Mouse (Mus musculus) cerebellum, adult 18-20 months (tissue): ENCODE results near the gene Tac2.
"Not testable (repeated sequence)": the region's sequence is repeated elsewhere in the genome, so short reads cannot be mapped to it uniquely, and the experiment has no call there.

Source experiments
- DNase-seq, 2 experiments: peaks; one replicate each; pipeline ENCODE4 v3.0.0; 2021

Tac2 gene

DNA sequence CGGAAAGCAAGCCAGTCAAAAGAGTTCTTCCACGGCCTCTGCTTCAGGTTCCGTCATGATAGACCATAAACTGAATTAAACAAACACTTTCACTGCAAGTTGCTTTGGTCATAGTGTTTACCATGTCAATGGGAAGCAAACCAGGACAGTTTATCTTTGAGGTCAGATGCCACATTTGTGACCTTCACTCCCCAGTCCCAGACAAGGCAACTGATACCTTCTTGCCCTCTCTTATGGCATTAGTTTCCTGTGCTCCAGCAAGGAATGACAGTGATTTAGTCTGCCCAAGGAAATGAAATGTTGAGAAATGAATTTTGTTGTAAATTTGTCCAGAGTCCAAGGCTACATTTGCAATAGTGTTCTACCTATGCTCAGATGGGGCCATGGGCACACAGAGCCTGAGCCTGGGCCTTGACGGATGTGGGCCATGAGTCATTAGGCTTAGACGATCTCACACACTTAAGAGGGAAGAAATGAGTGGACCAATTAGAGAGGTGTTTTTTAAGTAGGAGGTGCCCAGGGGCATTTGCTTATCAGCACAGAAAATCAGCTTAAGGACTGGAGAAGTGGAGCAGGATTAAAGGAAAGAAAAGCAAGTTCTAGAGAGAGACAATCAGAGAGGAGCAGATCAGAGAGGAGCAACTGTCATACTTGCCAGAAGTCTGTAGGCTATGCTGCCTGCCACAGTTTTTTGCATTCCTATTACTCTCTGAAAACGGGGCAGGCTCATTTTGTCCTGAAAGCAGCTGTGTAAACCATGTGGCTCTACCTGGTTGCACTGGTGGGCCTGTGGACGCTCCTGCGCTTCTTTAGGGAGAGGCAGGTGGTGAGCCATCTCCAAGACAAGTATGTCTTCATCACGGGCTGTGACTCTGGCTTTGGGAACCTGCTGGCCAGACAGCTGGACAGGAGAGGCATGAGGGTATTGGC, 35.2 kb downstream of the Tac2 start, which contains the start of the genes Rdh1 and Rdh16f1:
TSS of gene Rdh1 (plus strand) at position 541 of the 930 bp plus-strand sequence.
TSS of gene Rdh16f1 (plus strand) at position 607 of the 930 bp plus-strand sequence.
- no peak for DNase-seq

DNA sequence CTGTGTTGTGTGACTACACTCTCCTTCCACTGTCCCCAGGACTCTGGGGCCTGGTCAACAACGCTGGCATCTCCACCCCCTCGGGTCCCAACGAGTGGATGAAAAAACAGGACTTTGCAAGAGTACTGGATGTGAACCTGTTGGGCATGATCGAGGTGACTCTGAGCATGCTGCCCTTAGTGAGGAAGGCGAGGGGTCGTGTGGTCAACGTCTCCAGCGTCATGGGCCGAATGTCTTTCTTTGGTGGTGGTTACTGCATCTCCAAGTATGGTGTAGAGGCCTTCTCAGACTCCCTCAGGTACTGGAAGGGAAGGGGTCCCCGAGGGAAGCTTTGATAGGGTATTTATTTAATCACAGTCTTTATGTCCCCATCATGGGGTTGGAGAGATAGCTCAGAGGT, 38.6 kb downstream of the Tac2 start:
- not testable (repeated sequence) for DNase-seq

DNA sequence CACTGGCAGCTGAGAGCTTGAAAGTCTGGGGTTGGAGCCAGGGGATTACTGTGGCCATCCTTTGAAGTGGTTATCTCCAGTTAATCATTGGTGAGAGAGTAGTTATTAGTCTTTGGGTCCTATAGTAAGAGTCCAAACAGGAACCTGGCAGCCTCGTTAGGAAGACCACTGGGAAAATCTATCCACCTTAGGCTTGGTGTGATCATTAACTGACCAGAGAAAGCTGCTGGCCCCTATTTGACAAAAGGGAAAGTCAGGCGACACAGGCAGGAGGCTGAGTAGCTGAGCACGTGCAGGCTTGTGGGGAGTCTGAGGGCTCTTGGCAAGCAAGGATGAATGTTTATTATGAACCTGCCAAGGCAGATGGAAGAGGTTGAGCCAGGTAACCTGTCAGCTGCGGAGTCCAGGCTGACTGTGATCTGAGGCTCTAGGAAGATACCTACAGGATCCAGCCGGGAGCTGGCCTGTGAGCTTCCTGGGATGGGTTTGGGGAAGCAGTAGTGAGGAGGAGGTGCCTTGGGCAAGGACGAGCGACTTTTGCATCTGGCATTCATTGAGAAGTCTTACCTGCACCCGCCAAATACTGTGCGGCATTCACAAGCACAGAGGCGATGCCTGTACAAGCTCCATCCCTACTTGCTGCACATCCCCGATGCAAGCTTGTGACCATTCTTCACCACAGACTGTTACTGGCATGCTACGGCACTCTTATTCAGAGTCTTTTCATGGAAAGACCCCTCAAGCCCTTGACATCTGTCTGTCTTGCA, 39.8 kb downstream of the Tac2 start:
- DNase-seq, result peak; percentile 30 to 35

DNA sequence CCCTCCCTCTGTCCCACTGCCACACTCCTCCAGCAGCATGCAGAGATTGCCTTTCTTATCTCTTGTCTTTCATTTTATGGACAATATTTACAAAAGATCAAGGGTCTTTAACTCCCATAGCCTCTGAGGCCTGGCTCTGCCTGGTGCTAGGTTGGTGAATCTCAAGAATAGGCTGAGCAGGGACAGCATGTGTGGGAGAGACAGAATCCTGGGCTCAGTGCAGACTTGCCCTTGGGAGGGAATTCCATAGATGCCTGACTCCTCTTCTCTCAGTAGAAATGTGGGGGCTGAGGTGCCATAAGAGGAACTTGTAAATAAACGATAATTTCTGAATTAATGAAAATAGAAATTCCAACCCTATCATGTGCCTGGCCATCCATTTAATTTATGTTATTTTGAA, 42.3 kb downstream of the Tac2 start:
- DNase-seq, result no peak

DNA sequence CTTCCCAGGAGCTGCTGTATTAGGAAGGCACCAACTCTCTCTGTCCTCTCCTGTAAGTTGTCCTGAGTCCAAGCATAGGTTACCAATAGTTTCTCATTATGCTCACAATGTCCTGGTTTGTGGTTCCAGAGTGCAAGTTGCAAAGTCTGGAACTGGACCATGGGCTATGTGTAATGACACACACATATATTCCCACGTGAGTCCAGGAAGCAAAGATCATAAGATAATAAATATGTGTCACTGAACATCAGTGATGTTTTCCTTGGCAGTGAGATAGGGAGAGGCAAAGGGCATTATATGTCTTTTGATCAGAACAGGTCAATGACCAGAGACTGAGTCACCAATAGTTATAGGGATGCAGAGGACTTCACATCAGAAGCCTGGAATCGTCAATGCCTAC, 51.7 kb downstream of the Tac2 start, which contains the start of gene Rdh9:
TSS of gene Rdh9 (plus strand) at position 376 of the 400 bp plus-strand sequence.
- no peak for DNase-seq
